Mouse (Mus musculus): ENCODE results near the gene Osbpl8. TPM values are rescaled to one million over a fixed set of nuclear protein-coding genes. Genes with fewer than 3 reads are reported as not detected.

Gene Osbpl8
- 26.4 and 30.1 TPM in 2 replicates for polyA plus RNA-seq (2012; rRNA removed)

- TF ChIP-seq POLR2A (IDR thresholded peaks at IDR 0.05; ENCODE audit: extremely low read depth, insufficient read depth, low read length) (peak; percentile 93; the same call in 1 of the 2 replicates), CTCF (IDR thresholded peaks at IDR 0.05; ENCODE audit: extremely low read depth, insufficient read depth, low read length) (no peak)
- peak within 1 kb of the TSS; percentile 96 for H3K4me3 ChIP-seq (ENCODE audit: insufficient read depth, low read length)
- H3K27ac ChIP-seq (ENCODE audit: insufficient read depth, low read length), result peak within 1 kb of the TSS; percentile 90
- H3K4me1 ChIP-seq (ENCODE audit: control insufficient read depth, insufficient read depth, low read length), result no peaks in the 10 kb centered on the region
These were observed at the start of gene Osbpl8 for GRCm38 (mm10) chr10:111164304-111165218. TSS of gene Osbpl8 (plus strand) at chr10:111164752.

GRCm38 (mm10) chr10:111117198-111117845 is 47.2 kb upstream of the Osbpl8 start:
- Histone ChIP-seq H3K4me3 (ENCODE audit: insufficient read depth, low read length) (no peak overlapping the region), H3K4me1 (ENCODE audit: control insufficient read depth, insufficient read depth, low read length) (no peaks in the 10 kb centered on the region), H3K27ac (ENCODE audit: insufficient read depth, low read length) (no peak overlapping the region)
- TF ChIP-seq CTCF (IDR thresholded peaks at IDR 0.05; ENCODE audit: extremely low read depth, insufficient read depth, low read length) (no peak), POLR2A (IDR thresholded peaks at IDR 0.05; ENCODE audit: extremely low read depth, insufficient read depth, low read length) (no peak)

GRCm38 (mm10) chr10:111118292-111118691 is 46.3 kb upstream of the Osbpl8 start:
- no peak overlapping the region for H3K4me3 ChIP-seq (ENCODE audit: insufficient read depth, low read length)
- TF ChIP-seq CTCF (IDR thresholded peaks at IDR 0.05; ENCODE audit: extremely low read depth, insufficient read depth, low read length) (no peak), POLR2A (IDR thresholded peaks at IDR 0.05; ENCODE audit: extremely low read depth, insufficient read depth, low read length) (no peak)

GRCm38 (mm10) chr10:111118991-111119650 is 45.4 kb upstream of the Osbpl8 start:
- Histone ChIP-seq H3K4me1 (ENCODE audit: control insufficient read depth, insufficient read depth, low read length) (no peaks in the 10 kb centered on the region), H3K4me3 (ENCODE audit: insufficient read depth, low read length) (no peak overlapping the region), H3K27ac (ENCODE audit: insufficient read depth, low read length) (no peak overlapping the region)
- TF ChIP-seq CTCF (IDR thresholded peaks at IDR 0.05; ENCODE audit: extremely low read depth, insufficient read depth, low read length) (no peak), POLR2A (IDR thresholded peaks at IDR 0.05; ENCODE audit: extremely low read depth, insufficient read depth, low read length) (no peak)

More at GRCm38 (mm10) chr10:111118292-111118691, 46.3 kb upstream of the Osbpl8 start:
- H3K27ac ChIP-seq (ENCODE audit: insufficient read depth, low read length), result no peak overlapping the region
- H3K4me1 ChIP-seq (ENCODE audit: control insufficient read depth, insufficient read depth, low read length), result no peaks in the 10 kb centered on the region

- no peak overlapping the region for H3K4me3 ChIP-seq (ENCODE audit: insufficient read depth, low read length)
- no peaks in the 10 kb centered on the region for H3K4me1 ChIP-seq (ENCODE audit: control insufficient read depth, insufficient read depth, low read length)
- no peak for TF ChIP-seq POLR2A (IDR thresholded peaks at IDR 0.05; ENCODE audit: extremely low read depth, insufficient read depth, low read length)
- no peak for TF ChIP-seq CTCF (IDR thresholded peaks at IDR 0.05; ENCODE audit: extremely low read depth, insufficient read depth, low read length)
- H3K27ac ChIP-seq (ENCODE audit: insufficient read depth, low read length), result no peak overlapping the region
These were observed 44.8 kb upstream of the Osbpl8 start for GRCm38 (mm10) chr10:111119756-111120155.

- Histone ChIP-seq H3K27ac (ENCODE audit: insufficient read depth, low read length) (no peak overlapping the region), H3K4me3 (ENCODE audit: insufficient read depth, low read length) (no peak overlapping the region), H3K4me1 (ENCODE audit: control insufficient read depth, insufficient read depth, low read length) (no peaks in the 10 kb centered on the region)
- TF ChIP-seq POLR2A (IDR thresholded peaks at IDR 0.05; ENCODE audit: extremely low read depth, insufficient read depth, low read length), result no peak
- no peak for TF ChIP-seq CTCF (IDR thresholded peaks at IDR 0.05; ENCODE audit: extremely low read depth, insufficient read depth, low read length)
These were observed 41.6 kb upstream of the Osbpl8 start for GRCm38 (mm10) chr10:111122864-111123398.

GRCm38 (mm10) chr10:111124175-111124574 is 40.4 kb upstream of the Osbpl8 start:
- Histone ChIP-seq H3K4me1 (ENCODE audit: control insufficient read depth, insufficient read depth, low read length) (no peaks in the 10 kb centered on the region), H3K4me3 (ENCODE audit: insufficient read depth, low read length) (no peak overlapping the region), H3K27ac (ENCODE audit: insufficient read depth, low read length) (no peak overlapping the region)
- no peak for TF ChIP-seq POLR2A (IDR thresholded peaks at IDR 0.05; ENCODE audit: extremely low read depth, insufficient read depth, low read length)
- no peak for TF ChIP-seq CTCF (IDR thresholded peaks at IDR 0.05; ENCODE audit: extremely low read depth, insufficient read depth, low read length)

GRCm38 (mm10) chr10:111124767-111125315 is 39.7 kb upstream of the Osbpl8 start:
- no peak overlapping the region for H3K4me3 ChIP-seq (ENCODE audit: insufficient read depth, low read length)
- H3K4me1 ChIP-seq (ENCODE audit: control insufficient read depth, insufficient read depth, low read length), result no peaks in the 10 kb centered on the region
- H3K27ac ChIP-seq (ENCODE audit: insufficient read depth, low read length), result no peak overlapping the region
- no peak for TF ChIP-seq CTCF (IDR thresholded peaks at IDR 0.05; ENCODE audit: extremely low read depth, insufficient read depth, low read length)
- TF ChIP-seq POLR2A (IDR thresholded peaks at IDR 0.05; ENCODE audit: extremely low read depth, insufficient read depth, low read length), result no peak

- H3K4me3 ChIP-seq (ENCODE audit: insufficient read depth, low read length), result no peak overlapping the region
- H3K27ac ChIP-seq (ENCODE audit: insufficient read depth, low read length), result no peak overlapping the region
- no peak for TF ChIP-seq POLR2A (IDR thresholded peaks at IDR 0.05; ENCODE audit: extremely low read depth, insufficient read depth, low read length)
- TF ChIP-seq CTCF (IDR thresholded peaks at IDR 0.05; ENCODE audit: extremely low read depth, insufficient read depth, low read length), result no peak
- no peaks in the 10 kb centered on the region for H3K4me1 ChIP-seq (ENCODE audit: control insufficient read depth, insufficient read depth, low read length)
These were observed 37.2 kb upstream of the Osbpl8 start for GRCm38 (mm10) chr10:111127388-111127787.

Measured in cortical plate, adult 2 months (tissue).